Mouse (Mus musculus) liver, embryonic 13.5 days (tissue): ENCODE data around the gene Kif3a. TPM values are rescaled to one million over a fixed set of nuclear protein-coding genes. Genes with fewer than 3 reads are reported as not detected.

ENCODE experiments used
- polyA plus RNA-seq: library from polyadenylated mRNA; unstranded; fragments of >200 nt; fragmentation: Nextera tagmentation; extraction: Ambion mirVana; gene quantifications from 2 replicates; pipeline ENCODE4 v1.2.1, GENCODE M21; 2015

Gene Kif3a
- polyA plus RNA-seq, 1 experiment from 2014 or later, result 13.3 TPM

Other genes with a start within 250 kb of the Kif3a start
- gene Zcchc10, start 242.7 kb upstream of the Kif3a start, polyA plus RNA-seq, result 15.1 and 18.9 TPM in 2 replicates
- 6.5 and 9.4 TPM in 2 replicates for gene Aff4, start 216.5 kb upstream of the Kif3a start, polyA plus RNA-seq
- 11.3 and 13.8 TPM in 2 replicates for gene Leap2, start 144.2 kb upstream of the Kif3a start, polyA plus RNA-seq
- 611 and 667 TPM in 2 replicates for gene Uqcrq, start 136.5 kb upstream of the Kif3a start, polyA plus RNA-seq
- gene Gdf9, start 136.4 kb upstream of the Kif3a start, polyA plus RNA-seq, result 0.12 and 0.28 TPM in 2 replicates
- gene Gm10447, start 110.3 kb upstream of the Kif3a start, polyA plus RNA-seq, result 0.07 TPM in 2 replicates
- 1.5 and 1.6 TPM in 2 replicates for gene Shroom1, start 110.2 kb upstream of the Kif3a start, polyA plus RNA-seq
- not detected in 2 replicates for gene Gm9837, start 96.9 kb upstream of the Kif3a start, polyA plus RNA-seq
- gene Gm9945, start 87.2 kb upstream of the Kif3a start, polyA plus RNA-seq, result 0.53 and 0.59 TPM in 2 replicates
- gene Sowaha, start 87.1 kb upstream of the Kif3a start, polyA plus RNA-seq, result 11.0 and 13.2 TPM in 2 replicates
- 21.9 and 26.6 TPM in 2 replicates for gene Sept8, start 48.1 kb upstream of the Kif3a start, polyA plus RNA-seq
- gene Il4, start 51.3 kb downstream of the Kif3a start, polyA plus RNA-seq, result 0.60 and 0.82 TPM in 2 replicates
- not detected in 2 replicates for gene Il13, start 67.3 kb downstream of the Kif3a start, polyA plus RNA-seq
- gene Rad50, start 139.9 kb downstream of the Kif3a start, polyA plus RNA-seq, result 19.5 and 24.1 TPM in 2 replicates
- not detected in 2 replicates for gene Il5, start 153.4 kb downstream of the Kif3a start, polyA plus RNA-seq
- 6.7 and 8.1 TPM in 2 replicates for gene Irf1, start 202.6 kb downstream of the Kif3a start, polyA plus RNA-seq
- gene Gm17334, start 205.8 kb downstream of the Kif3a start, polyA plus RNA-seq, result not detected in 2 replicates